Mouse (Mus musculus) ES-CJ7 (cell line): ENCODE results near the gene Ccnjl.

ENCODE experiments used
- DNase-seq: peaks from one replicate; pipeline ENCODE4 v3.0.0; 2011; ENCODE audit warnings: low read depth, low spot score

Gene Ccnjl

DNA sequence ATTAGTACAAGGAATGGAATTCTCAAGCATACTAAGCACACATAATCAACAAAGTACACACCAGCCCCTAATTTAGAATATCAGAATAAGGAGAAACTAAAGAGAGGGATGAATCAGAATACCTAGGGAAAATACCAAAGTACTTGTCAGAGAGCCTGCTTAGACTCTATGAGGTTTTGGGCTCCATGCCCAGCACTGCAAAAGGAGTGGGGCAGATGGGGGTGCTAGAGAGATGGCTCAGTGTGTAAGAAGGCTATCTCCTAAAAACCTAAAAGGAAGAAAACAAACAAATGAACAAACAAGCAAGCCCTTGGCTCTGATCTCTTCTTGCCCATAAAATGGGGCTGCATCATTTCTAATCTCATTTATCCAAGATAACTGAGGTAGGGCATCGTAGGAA is 95.8 kb downstream of the Ccnjl start:
- no peak for DNase-seq

DNA sequence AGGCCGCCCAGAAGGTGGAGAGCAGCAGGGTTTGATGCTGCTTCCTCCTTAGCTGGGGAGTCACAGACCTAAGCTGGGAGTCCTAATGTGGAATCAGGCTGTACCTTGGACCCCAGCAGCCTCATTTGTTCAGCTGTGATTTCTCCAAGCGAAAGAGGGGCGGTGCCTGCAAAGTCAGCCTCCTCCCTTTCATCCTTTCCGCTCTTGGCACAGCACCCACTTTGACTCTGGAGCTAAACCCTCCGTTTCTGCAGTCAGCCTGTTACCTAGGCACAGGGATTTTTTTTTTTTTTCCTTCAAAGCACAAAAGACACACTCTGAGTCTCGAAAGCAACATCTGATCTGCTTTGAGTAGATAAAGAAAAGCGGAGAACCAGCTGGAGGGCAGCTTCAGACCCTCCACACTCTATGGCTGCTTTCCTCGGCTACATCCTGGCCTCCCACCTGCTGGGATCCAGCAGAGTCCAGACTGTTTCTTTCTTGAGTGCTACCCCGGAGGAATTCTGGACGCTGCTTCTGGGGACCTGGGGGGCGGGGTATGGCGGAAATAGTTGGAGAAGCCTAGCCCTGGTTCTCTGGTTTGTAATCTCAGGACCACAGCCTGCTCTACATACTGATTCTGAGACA is 97.8 kb downstream of the Ccnjl start:
- peak; percentile 79 for DNase-seq

DNA sequence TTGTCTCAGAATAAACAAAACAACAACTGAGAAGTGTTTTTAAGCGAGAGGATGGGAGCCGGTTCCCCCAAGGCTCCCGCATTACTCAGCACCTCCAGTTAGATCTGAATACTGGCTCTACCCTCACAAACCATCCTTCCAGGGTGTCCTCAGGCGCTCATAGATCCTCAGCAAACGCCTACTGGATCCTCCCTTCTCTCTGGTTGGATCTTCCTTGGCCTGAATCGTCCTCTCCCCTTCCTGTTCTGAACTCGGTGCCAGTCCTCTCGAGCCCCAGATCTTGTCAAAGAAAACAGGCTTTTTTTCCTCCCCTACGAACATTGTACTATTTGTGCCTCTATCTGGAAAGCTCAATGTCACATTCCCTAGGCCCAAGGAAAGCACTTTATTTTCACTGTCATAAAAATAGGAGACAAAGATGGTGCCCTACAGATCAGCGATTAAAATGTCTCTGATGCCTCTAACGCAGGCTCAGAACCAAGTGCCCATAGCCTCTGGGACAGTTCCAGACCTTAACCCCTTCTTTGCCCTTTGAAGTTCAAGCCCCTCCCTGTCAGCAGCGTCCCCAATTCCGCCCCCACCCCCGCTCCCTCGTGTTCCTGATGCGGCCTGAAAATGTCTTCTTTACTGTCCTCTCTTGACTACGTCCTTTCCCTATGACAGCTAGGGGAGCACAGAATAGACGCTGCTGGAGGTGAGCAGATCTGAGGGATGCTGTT is 98.5 kb downstream of the Ccnjl start:
- DNase-seq: no peak

DNA sequence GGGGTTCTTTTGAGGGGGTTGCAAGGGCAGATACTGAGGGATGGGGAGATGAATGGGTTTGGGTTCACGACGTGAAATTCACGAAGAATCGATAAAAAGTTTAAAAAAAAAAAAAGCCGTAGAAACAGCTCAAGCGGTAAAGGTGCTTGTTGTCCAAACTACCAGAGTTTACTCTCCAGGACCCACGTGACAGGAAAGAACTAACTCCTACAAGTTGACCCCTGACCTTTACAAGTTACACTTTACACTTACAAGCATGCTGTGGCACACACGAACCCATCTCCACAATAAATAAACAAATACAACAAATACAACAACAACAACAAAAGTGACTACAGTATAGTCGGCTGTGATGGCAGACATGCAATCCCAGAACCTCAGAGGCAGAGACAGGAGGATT is 103.1 kb downstream of the Ccnjl start:
- DNase-seq: no peak

DNA sequence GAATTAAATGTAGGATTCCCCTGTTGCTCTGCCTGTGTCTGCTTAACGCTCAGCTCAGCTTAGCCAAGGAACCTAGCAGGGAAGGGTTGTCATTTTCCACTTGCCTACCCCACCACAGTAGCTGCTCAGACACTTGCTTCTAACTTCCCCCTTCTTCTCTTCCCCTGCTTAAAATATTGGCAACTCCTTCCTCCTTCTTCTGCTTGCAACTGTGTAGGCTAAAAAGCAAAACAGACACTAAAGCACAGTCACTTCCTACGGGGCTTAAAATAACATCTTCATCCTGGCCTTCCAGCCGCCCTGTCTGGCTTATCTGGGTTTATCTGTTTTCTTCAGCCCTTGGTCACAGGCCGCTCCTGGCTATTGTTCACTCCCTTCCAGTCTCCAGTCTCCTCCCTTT is 104.0 kb downstream of the Ccnjl start:
- no peak for DNase-seq

DNA sequence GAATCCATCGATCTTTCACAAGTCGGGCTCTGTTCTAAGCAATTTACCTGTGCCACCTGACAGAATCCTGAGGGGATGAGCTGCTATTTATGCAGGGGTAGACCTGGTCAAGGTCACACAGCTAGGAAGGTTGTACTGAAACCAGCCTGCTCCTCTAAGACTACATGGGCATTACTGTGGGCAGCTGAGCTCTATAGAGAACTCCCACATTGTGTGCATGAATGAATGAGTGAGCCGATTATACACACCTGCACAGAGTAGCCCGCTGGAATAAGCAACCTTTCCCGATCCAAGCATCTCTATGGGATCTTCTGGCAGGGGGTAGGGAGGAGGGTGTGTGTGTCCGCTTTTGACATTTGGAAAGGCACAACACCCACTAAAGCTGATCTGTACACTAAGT is 104.6 kb downstream of the Ccnjl start:
- no peak for DNase-seq

DNA sequence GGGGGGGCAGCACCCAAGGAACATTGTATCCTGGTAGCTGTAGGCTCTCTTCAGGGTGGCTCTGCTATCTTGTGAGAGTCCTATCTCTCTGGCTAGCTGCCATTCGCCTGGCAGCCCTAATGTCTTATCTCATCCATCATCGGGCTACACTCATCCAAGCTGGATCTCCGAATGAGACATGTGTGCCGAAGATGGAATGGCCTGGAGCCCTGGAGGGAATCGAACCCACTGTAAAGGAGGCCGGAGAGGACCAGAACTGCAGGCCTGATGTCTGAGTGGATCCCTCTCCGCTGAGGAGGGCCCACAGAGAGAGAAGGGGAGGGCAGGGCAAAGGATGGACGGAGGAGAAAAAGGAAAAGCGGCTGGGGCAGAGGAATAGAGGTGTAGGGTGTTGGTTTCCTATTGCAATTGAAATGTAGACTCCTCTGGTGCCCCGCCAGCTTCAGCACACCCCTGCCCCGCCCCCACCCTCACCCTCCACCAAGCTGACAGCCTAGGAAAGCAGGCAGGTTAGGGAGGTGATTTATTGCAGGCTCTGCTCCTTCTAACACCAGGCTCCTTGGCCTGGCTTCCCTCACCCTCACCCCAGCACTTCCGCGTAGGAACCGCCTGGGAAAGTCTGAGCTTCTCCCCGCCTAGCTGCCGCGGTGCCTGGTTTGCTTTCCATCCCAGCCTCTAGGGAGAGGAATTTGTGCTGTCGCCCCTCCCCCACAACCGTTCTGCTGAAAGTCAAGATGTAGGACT is 105.2 kb downstream of the Ccnjl start:
- peak; percentile 96 for DNase-seq
